Mouse (Mus musculus) hindbrain, embryonic 11.5 days (tissue): ENCODE results near the gene Phactr3. TPM values are rescaled to one million over a fixed set of nuclear protein-coding genes. Genes with fewer than 3 reads are reported as not detected.

Experiments used
- ATAC-seq: fragments of 200-750 bp; cut with Nextera tagmentation; 2 replicates; pipeline ENCODE4 v1.8.0; 2017; ENCODE audit warnings: mild to moderate bottlenecking, moderate TSS enrichment, moderate library complexity; ENCODE audit not compliant: low FRiP score
- DNase-seq: peaks from one replicate; pipeline ENCODE4 v3.0.0-alpha.2; 2015; ENCODE audit warnings: low spot score
- H3K27ac ChIP-seq: fragments of 300-500 bp; sonication (generic); 2 replicates; pipeline ENCODE4 v1.5.1; 2014; ENCODE audit warnings: mild to moderate bottlenecking, low read depth, low read length
- H3K27me3 ChIP-seq: fragments of 300-500 bp; sonication (generic); 2 replicates; pipeline ENCODE4 v1.6.1; 2014; ENCODE audit warnings: mild to moderate bottlenecking, low read length, moderate library complexity, mixed read lengths; ENCODE audit not compliant: control insufficient read depth, insufficient read depth
- H3K36me3 ChIP-seq: fragments of 300-500 bp; sonication (generic); 2 replicates; pipeline ENCODE4 v1.6.1; 2014; ENCODE audit warnings: mild to moderate bottlenecking, low read length, moderate library complexity, mixed read lengths; ENCODE audit not compliant: control insufficient read depth, insufficient read depth
- H3K4me1 ChIP-seq: fragments of 300-500 bp; sonication (generic); replicated peaks from 2 replicates; pipeline ENCODE4 v1.6.1; 2014; ENCODE audit warnings: low read length, mixed read lengths; ENCODE audit not compliant: control insufficient read depth, insufficient read depth
- H3K4me2 ChIP-seq: fragments of 300-500 bp; sonication (generic); replicated peaks from 2 replicates; pipeline ENCODE4 v1.6.1; 2014; ENCODE audit warnings: mild to moderate bottlenecking, low read depth, low read length
- H3K4me3 ChIP-seq: fragments of 300-500 bp; sonication (generic); 2 replicates; pipeline ENCODE4 v1.5.1; 2014; ENCODE audit warnings: low read depth, low read length
- H3K9ac ChIP-seq: fragments of 300-500 bp; sonication (generic); 2 replicates; pipeline ENCODE4 v1.6.1; 2014; ENCODE audit warnings: low read depth, low read length
- H3K9me3 ChIP-seq: fragments of 300-500 bp; sonication (generic); 2 replicates; pipeline ENCODE4 v1.6.1; 2016; ENCODE audit warnings: low read length; ENCODE audit not compliant: control insufficient read depth
- WGBS: fragments of 180-500 bp; shearing (Covaris S2); extraction: QIAGEN DNeasy Blood & Tissue Kit; methylation state at CpG from one replicate; pipeline ENCODE4 v1.1.7; 2014; 5-methylcytosine and 5-hydroxymethylcytosine counted together
- polyA plus RNA-seq: library from polyadenylated mRNA; unstranded; fragments of >200 nt; fragmentation: Nextera tagmentation; extraction: Ambion mirVana; gene quantifications from 2 replicates; pipeline ENCODE4 v1.2.1, GENCODE M21; 2014

The Phactr3 gene
- polyA plus RNA-seq, 1 experiment from 2014 or later, result 14.5 TPM

DNA sequence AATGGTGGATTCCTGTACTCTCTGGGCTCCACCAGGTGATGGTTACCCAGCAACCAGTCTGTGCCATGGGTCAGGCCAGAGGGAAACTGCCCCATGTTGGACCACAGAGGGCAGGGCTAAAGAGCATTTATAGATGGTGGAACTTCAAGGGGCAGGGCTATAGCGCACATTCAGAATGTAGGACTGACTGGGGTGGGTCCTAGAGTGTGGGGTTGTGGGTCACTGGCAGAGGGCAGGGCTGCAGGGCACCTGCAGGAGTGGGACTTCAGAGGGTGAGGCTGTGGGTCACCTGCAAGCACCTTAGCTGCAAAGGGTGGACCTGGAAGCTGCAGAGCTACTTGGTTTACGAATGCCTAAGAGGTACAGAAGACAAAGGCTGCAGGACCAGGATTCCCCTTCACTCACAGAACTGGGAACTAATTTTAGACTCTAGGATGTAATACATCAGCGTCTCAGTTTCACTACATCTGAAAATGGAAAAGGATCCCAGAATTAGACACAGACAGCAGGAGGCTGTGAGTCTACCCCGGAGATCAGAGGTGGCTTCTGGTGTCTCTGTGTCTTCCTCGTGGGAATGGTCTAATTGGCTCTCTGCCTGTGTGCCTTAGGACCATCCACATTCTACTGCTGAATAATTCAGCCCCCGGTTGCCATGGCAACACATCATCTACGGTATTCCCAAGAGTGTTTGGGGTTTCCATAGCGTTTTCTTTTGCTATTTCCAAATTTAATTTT, 184.8 kb downstream of the Phactr3 start:
- H3K9ac ChIP-seq, result no peak overlapping the region
- peak; percentile 85 for ATAC-seq
- peaks cover 7% of the 10 kb centered on the region; the same call in 1 of the 2 replicates for H3K4me1 ChIP-seq
- no peak overlapping the region for H3K4me3 ChIP-seq
- H3K4me2 ChIP-seq, result no peak overlapping the region
- H3K27ac ChIP-seq, result peak overlapping the region; percentile 31; the same call in 1 of the 2 replicates
- WGBS, result 50% methylated on average over 8 of the region's 8 CpGs
- H3K27me3 ChIP-seq, result no peaks in the 10 kb centered on the region
- no peaks in the 10 kb centered on the region for H3K9me3 ChIP-seq
- peak; percentile 77 for DNase-seq
- no peaks in the 10 kb centered on the region for H3K36me3 ChIP-seq

DNA sequence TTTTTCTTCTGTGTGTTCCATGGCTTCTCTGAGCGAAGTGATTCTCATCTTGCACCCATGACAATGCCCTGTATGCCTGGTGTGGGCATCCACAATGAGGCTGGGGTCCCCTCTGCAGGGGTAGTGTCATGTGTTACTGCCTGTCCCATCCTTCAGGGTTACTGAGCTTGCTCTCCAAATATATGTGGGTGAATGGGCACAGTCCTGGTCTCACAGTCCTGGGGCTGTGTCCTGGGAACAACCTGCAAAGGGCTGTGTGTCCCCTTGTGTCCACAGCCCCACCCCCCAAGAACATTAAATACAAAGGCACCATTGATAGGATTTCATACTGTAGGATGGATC, 185.4 kb downstream of the Phactr3 start:
- ATAC-seq, result peak; percentile 59
- Histone ChIP-seq H3K9ac (no peak overlapping the region), H3K4me2 (no peak overlapping the region), H3K36me3 (no peaks in the 10 kb centered on the region), H3K9me3 (no peaks in the 10 kb centered on the region), H3K4me3 (no peak overlapping the region), H3K27ac (0 out of 2 replicates have a peak overlapping the region, but pooled peaks have one; percentile 33), H3K4me1 (peaks cover 7% of the 10 kb centered on the region; the same call in 1 of the 2 replicates), H3K27me3 (no peaks in the 10 kb centered on the region; the same call in 1 of the 2 replicates)
- no peak for DNase-seq
- 35% methylated on average over 1 of the region's 1 CpGs for WGBS

- Histone ChIP-seq H3K4me2 (no peak overlapping the region), H3K4me3 (no peak overlapping the region), H3K9ac (no peak overlapping the region), H3K9me3 (no peaks in the 10 kb centered on the region), H3K27ac (no peak overlapping the region), H3K4me1 (peaks cover 7% of the 10 kb centered on the region; the same call in 1 of the 2 replicates), H3K36me3 (no peaks in the 10 kb centered on the region), H3K27me3 (no peaks in the 10 kb centered on the region; the same call in 1 of the 2 replicates)
- no peak for ATAC-seq
- DNase-seq, result no peak
- WGBS, result 88% methylated on average over 6 of the region's 6 CpGs
These were observed 185.9 kb downstream of the Phactr3 start for GRCm38 (mm10) chr2:178304669-178305068.

GRCm38 (mm10) chr2:178313539-178313938, 194.8 kb downstream of the Phactr3 start:
- no peaks in the 10 kb centered on the region for H3K9me3 ChIP-seq
- no peaks in the 10 kb centered on the region for H3K36me3 ChIP-seq
- H3K9ac ChIP-seq, result no peak overlapping the region
- H3K4me2 ChIP-seq, result no peak overlapping the region
- H3K27me3 ChIP-seq, result no peaks in the 10 kb centered on the region; the same call in 1 of the 2 replicates
- no peak for ATAC-seq
- H3K4me1 ChIP-seq, result no peaks in the 10 kb centered on the region
- no peak overlapping the region for H3K27ac ChIP-seq
- 85% methylated on average over 7 of the region's 7 CpGs for WGBS
- DNase-seq, result no peak
- H3K4me3 ChIP-seq, result no peak overlapping the region

DNA sequence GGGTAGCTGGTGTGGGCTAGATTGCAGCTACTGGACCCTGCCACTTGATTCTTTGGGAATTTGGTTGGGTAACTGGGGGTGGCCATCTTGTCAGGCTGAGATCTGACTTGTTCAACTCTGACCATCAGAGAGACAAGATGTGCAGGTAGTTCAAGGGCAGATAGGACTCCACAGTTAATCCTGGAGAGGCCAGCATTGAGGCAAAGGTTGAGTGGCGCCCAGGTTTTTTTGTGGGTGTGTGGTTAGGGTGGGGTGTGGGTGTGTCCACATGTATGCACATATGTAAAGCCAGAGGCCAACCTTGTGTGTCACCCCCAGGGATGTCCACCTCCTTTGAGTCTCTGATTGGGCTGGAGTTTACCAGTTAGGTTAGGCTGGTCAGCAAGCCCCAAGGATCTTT, 197.5 kb downstream of the Phactr3 start:
- H3K27me3 ChIP-seq, result no peaks in the 10 kb centered on the region
- H3K4me1 ChIP-seq, result no peaks in the 10 kb centered on the region
- DNase-seq, result no peak
- no peaks in the 10 kb centered on the region for H3K36me3 ChIP-seq
- H3K9me3 ChIP-seq, result no peaks in the 10 kb centered on the region
- no peak overlapping the region for H3K4me3 ChIP-seq
- ATAC-seq, result no peak
- 100% methylated on average over 1 of the region's 1 CpGs for WGBS
- H3K27ac ChIP-seq, result no peak overlapping the region
- no peak overlapping the region for H3K4me2 ChIP-seq
- no peak overlapping the region for H3K9ac ChIP-seq

GRCm38 (mm10) chr2:178319766-178320165, 201.0 kb downstream of the Phactr3 start:
- no peak for DNase-seq
- ATAC-seq, result no peak
- no peak overlapping the region for H3K9ac ChIP-seq
- no peak overlapping the region for H3K4me3 ChIP-seq
- H3K27ac ChIP-seq, result no peak overlapping the region
- H3K9me3 ChIP-seq, result no peaks in the 10 kb centered on the region
- no peaks in the 10 kb centered on the region for H3K36me3 ChIP-seq
- H3K4me2 ChIP-seq, result no peak overlapping the region
- WGBS, result 88% methylated on average over 7 of the region's 7 CpGs
- H3K4me1 ChIP-seq, result no peaks in the 10 kb centered on the region
- H3K27me3 ChIP-seq, result no peaks in the 10 kb centered on the region

DNA sequence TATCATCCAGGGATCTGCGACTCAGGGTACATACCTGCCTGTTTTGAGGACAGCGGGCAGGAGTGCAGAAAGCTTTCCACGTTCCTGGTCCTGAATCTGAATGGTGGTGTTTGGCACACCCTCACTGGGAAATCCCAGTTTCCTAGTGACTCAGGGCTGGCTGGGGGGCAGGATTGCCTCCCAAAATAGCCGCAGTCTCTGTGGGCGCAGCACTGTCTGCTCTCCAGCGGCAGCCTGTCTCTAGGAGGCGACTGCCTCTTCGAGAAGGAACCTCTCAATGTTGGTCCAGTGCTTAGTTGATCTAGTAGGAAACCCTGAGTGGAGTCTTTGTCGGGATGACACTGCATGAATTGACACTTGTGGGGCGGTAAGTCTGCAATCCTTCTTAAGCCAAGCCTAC, 202.5 kb downstream of the Phactr3 start:
- H3K27me3 ChIP-seq, result no peaks in the 10 kb centered on the region
- H3K27ac ChIP-seq, result no peak overlapping the region
- DNase-seq (no peak), ATAC-seq (no peak)
- 84% methylated on average over 10 of the region's 10 CpGs for WGBS
- H3K4me2 ChIP-seq, result no peak overlapping the region
- no peak overlapping the region for H3K9ac ChIP-seq
- no peak overlapping the region for H3K4me3 ChIP-seq
- no peaks in the 10 kb centered on the region for H3K9me3 ChIP-seq
- no peaks in the 10 kb centered on the region for H3K4me1 ChIP-seq
- no peaks in the 10 kb centered on the region for H3K36me3 ChIP-seq

GRCm38 (mm10) chr2:178324410-178324809, 205.6 kb downstream of the Phactr3 start:
- ATAC-seq, result no peak
- WGBS, result 93% methylated on average over 3 of the region's 3 CpGs

GRCm38 (mm10) chr2:178324818-178325217, 206.0 kb downstream of the Phactr3 start:
- WGBS, result 84% methylated on average over 4 of the region's 4 CpGs
- H3K9me3 ChIP-seq, result no peaks in the 10 kb centered on the region
- no peak overlapping the region for H3K9ac ChIP-seq
- no peak for ATAC-seq
- H3K4me2 ChIP-seq, result no peak overlapping the region
- no peaks in the 10 kb centered on the region for H3K27me3 ChIP-seq
- peaks cover 4% of the 10 kb centered on the region for H3K4me1 ChIP-seq
- DNase-seq, result no peak
- H3K36me3 ChIP-seq, result no peaks in the 10 kb centered on the region
- H3K4me3 ChIP-seq, result no peak overlapping the region
- no peak overlapping the region for H3K27ac ChIP-seq

More at GRCm38 (mm10) chr2:178324410-178324809, 205.6 kb downstream of the Phactr3 start:
- Histone ChIP-seq H3K9ac (no peak overlapping the region), H3K27me3 (no peaks in the 10 kb centered on the region), H3K4me1 (peaks cover 4% of the 10 kb centered on the region), H3K4me2 (no peak overlapping the region), H3K36me3 (no peaks in the 10 kb centered on the region), H3K9me3 (no peaks in the 10 kb centered on the region), H3K27ac (no peak overlapping the region), H3K4me3 (no peak overlapping the region)
- no peak for DNase-seq
